14 mouse cellular contexts compared by ENCODE assay signal in the genomic region with DNA sequence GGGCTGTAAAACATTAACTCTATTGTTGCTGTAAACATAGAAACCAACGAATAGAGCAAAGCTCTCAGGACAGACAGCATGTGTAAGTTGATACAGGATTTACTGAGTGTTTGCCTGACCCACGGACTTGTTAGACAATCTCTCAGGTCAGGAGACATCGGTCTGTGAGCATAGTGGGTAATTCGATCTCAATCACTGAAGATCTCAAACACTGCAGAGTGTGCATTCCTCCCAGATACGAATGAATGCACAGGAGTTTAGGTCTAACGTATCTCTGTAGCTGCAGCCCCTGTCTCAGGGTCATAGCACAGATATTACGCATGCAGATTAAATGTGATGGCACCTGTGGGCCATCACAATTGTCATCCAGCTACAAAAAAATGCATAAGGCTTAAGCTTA.
"Had no signal": no experiment of that assay in that cellular context is flagged by ENCODE, and none has a peak within 500 bp of the region (broad histone marks: within the 10 kb centered on the region; RNA-seq: fewer than 3 reads in every experiment).

No protein-coding gene starts in this region.

- ATAC-seq: intestine, embryonic 15.5 days; midbrain, embryonic 16.5 days had no signal

- H3K4me2 ChIP-seq: intestine, embryonic 15.5 days; limb, embryonic 13.5 days; neural tube, embryonic 15.5 days had no signal

- H3K36me3 ChIP-seq: intestine, embryonic 15.5 days; limb, embryonic 13.5 days; midbrain, embryonic 10.5 days; neural tube, embryonic 15.5 days had no signal

- H3K9ac ChIP-seq: intestine, embryonic 15.5 days; limb, embryonic 13.5 days; liver, embryonic 14.5 days; neural tube, embryonic 15.5 days had no signal

- H3K27ac ChIP-seq: intestine, embryonic 15.5 days; layer of hippocampus, adult 2 months; limb, embryonic 13.5 days; liver, embryonic 14.5 days; midbrain, embryonic 10.5 days; neural tube, embryonic 15.5 days had no signal

- H3K9me3 ChIP-seq: intestine, embryonic 15.5 days; limb, embryonic 13.5 days; midbrain, embryonic 10.5 days; neural tube, embryonic 15.5 days had no signal

- DNase-seq: kidney, adult 18-20 months; left cerebral cortex, postnatal 4 days; lung, adult 18-20 months; right cerebral cortex, postnatal 4 days; spleen, adult 18-20 months; thymus, adult 2 months; thymus, postnatal 25 days had no signal

- H3K27me3 ChIP-seq: intestine, embryonic 15.5 days; limb, embryonic 13.5 days; neural tube, embryonic 15.5 days had no signal

- H3K4me3 ChIP-seq: intestine, embryonic 15.5 days; layer of hippocampus, adult 2 months; limb, embryonic 13.5 days; midbrain, embryonic 10.5 days; neural tube, embryonic 15.5 days had no signal
